Mouse (Mus musculus): ENCODE measurements around the gene Sema5a.

DNA sequence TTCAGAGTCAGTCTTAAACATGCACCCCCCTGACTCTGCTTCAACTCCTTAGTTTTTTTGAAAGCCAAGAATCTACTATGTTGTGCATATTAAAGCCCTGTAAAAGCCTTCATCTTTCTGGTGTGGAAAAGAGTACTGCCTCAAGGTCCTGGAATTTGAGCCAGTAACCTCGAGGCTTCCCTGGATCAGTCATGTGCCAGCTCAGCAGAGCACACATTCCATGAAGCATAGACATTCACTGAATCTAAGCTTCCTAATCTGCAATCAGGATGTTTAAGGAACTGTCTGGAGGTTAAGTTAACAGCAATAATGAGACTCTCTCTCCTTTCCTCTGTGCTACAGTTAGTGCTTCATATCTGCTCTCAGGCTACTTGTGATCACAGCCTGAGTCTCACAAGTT, 270.3 kb downstream of the Sema5a start:
- TF ChIP-seq CTCF (IDR thresholded peaks at IDR 0.05; ENCODE audit: insufficient read depth, low read length) (no peak), POLR2A (IDR thresholded peaks at IDR 0.05; ENCODE audit: borderline replicate concordance, extremely low read depth, low read depth, low read length) (no peak)
